ENCODE assay signal across 9 mouse cellular contexts in the genomic region with DNA sequence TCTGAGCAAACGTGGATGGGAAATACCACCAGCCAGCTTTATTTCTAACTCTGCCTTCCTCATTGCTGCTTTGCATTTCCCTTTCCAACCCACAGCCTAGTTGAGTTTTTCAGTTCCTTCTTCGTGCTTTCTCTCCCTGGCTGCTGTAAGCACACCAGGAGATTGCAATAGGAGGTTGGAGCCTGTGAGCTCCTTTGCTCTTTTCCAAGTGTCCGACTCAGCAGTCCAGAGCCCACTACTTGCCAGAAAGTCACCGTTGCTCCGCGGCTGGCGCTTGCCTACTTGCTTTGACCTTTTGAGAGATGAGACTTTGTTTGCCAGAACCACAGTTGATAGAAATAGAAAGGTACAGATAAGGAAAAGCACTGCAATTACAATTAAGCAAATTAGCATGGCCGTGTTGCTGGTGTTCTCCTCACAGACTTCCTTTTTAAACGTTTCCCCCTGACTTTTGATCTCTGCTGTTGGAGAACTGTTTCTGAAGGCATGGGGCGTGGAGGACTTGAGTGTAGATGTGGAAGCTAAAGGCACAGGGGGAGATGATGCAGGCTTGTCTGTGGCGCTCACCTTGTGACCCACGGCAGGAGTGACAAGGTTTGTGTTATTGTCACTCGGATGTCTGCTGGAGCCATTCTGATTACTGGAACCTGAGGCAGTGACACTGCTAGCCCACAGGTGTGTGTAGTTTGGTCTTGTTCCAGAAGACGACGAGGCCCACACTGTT. TPM values are rescaled to one million over a fixed set of nuclear protein-coding genes. Genes with fewer than 3 reads are reported as not detected.
DNase-seq lines count a peak whose midpoint lies in the region; TF ChIP-seq lines count a peak whose summit lies in the region.
"Had no signal": no experiment of that assay in that cellular context is flagged by ENCODE, and none has a peak within 500 bp of the region (broad histone marks: within the 10 kb centered on the region; RNA-seq: fewer than 3 reads in every experiment).

No protein-coding gene starts in this region.

- H3K27me3 ChIP-seq in megakaryocyte, embryonic 14.5 days (replicated peaks), result no peaks in the 10 kb centered on the region
- H3K27me3 ChIP-seq: midbrain, embryonic 12.5 days had no signal

- no peak for TF ChIP-seq CTCF in layer of hippocampus, adult 2 months (conservative IDR thresholded peaks at IDR 0.05)
- TF ChIP-seq CTCF in bone marrow, adult 2 months (IDR thresholded peaks at IDR 0.05; ENCODE audit: control insufficient read depth, insufficient read depth, low read length), result no peak

- DNase-seq in layer of hippocampus, adult 2 months (ENCODE audit: low spot score in 2 of 2), result no peak
- no peak for DNase-seq in layer of hippocampus, adult 8-10 months (ENCODE audit: low spot score in 2 of 2)
- DNase-seq in heart, postnatal 10 days, result peak; percentile 39 to 45
- no peak for DNase-seq in cerebellum, adult 18-20 months
- no peak for DNase-seq in adipocyte (ENCODE audit: low spot score)
- DNase-seq in ovary, adult 18-20 months (ENCODE audit: low spot score), result no peak

- TF ChIP-seq POLR2A in bone marrow, adult 2 months (IDR thresholded peaks at IDR 0.05; ENCODE audit: borderline replicate concordance, control insufficient read depth, low read depth, low read length), result no peak

- H3K4me3 ChIP-seq in layer of hippocampus, adult 2 months, result no peak overlapping the region
- H3K4me3 ChIP-seq in bone marrow, adult 2 months (replicated peaks; ENCODE audit: control insufficient read depth, low read depth, low read length), result peak overlapping the region; percentile 33
- H3K4me3 ChIP-seq in megakaryocyte, embryonic 14.5 days (replicated peaks), result peak overlapping the region; percentile 74
- H3K4me3 ChIP-seq: midbrain, embryonic 12.5 days had no signal

- H3K36me3 ChIP-seq in megakaryocyte, embryonic 14.5 days (replicated peaks; ENCODE audit: low read length), result peaks cover 14% of the 10 kb centered on the region

- H3K9me3 ChIP-seq in megakaryocyte, embryonic 14.5 days, result no peaks in the 10 kb centered on the region
- H3K9me3 ChIP-seq: midbrain, embryonic 12.5 days had no signal

- peak overlapping the region; percentile 43 for H3K27ac ChIP-seq in layer of hippocampus, adult 2 months
- H3K27ac ChIP-seq in bone marrow, adult 2 months (ENCODE audit: control insufficient read depth, insufficient read depth, low read depth, low read length, poor library complexity), result peak overlapping the region; percentile 91
- H3K27ac ChIP-seq: midbrain, embryonic 12.5 days had no signal

- intact Hi-C loops in heart, postnatal 10 days (cut with DNase I), result no loop called here

- WGBS in bone marrow, adult 2 months, result 20% methylated on average over 15 of the region's 15 CpGs

- peaks cover 13% of the 10 kb centered on the region for H3K4me1 ChIP-seq in bone marrow, adult 2 months (ENCODE audit: control insufficient read depth, insufficient read depth, low read length)
- H3K4me1 ChIP-seq in megakaryocyte, embryonic 14.5 days, result peaks cover 84% of the 10 kb centered on the region
- H3K4me1 ChIP-seq: midbrain, embryonic 12.5 days had no signal

RNA-seq across cellular contexts. Expression of a gene that starts 3.2 kb away (rescaled TPM):
- total RNA-seq in layer of hippocampus, adult 2 months (2021), result not detected
- total RNA-seq in layer of hippocampus, adult 8-10 months (2022), result under 1 TPM in 3 of 4 experiments, not detected in 1; 0.19 to 0.30 (median 0.29) TPM
- polyA plus RNA-seq in bone marrow, adult 2 months (2011; ENCODE audit: insufficient read depth, insufficient read length, low replicate concordance, missing spikeins), result 3.6 and 12.0 TPM in 2 replicates
- under 1 TPM; 0.10 TPM for total RNA-seq in heart, postnatal 10 days (2021)
- polyA plus RNA-seq in megakaryocyte, embryonic 14.5 days (2012; ENCODE audit: insufficient read depth, low replicate concordance), result 0.41 TPM in 1 of 2 replicates, not detected in the other

RNA-seq across cellular contexts. Expression of a gene that starts 3.2 kb away (rescaled TPM):
- total RNA-seq in layer of hippocampus, adult 2 months (2021), result 10 to 100 TPM; 17.3 to 21.2 TPM
- total RNA-seq in layer of hippocampus, adult 8-10 months (2022), result 10 to 100 TPM; 32.6 to 44.4 (median 40.0) TPM
- polyA plus RNA-seq in bone marrow, adult 2 months (2011; ENCODE audit: insufficient read depth, insufficient read length, low replicate concordance, missing spikeins), result 5.4 and 13.1 TPM in 2 replicates
- 1 to 10 TPM in 1 of 2 experiments, under 1 TPM in 1; 0.81 to 2.0 TPM for total RNA-seq in heart, postnatal 10 days (2021)
- 2.0 TPM in 1 of 2 replicates, not detected in the other for polyA plus RNA-seq in megakaryocyte, embryonic 14.5 days (2012; ENCODE audit: insufficient read depth, low replicate concordance)

RNA-seq across cellular contexts. Expression of a gene that starts 3.6 kb away (rescaled TPM):
- under 1 TPM; 0.37 to 0.38 TPM for total RNA-seq in layer of hippocampus, adult 2 months (2021)
- 1 to 10 TPM in 3 of 4 experiments, under 1 TPM in 1; 0.68 to 3.7 (median 1.8) TPM for total RNA-seq in layer of hippocampus, adult 8-10 months (2022)
- 28.7 and 78.8 TPM in 2 replicates for polyA plus RNA-seq in bone marrow, adult 2 months (2011; ENCODE audit: insufficient read depth, insufficient read length, low replicate concordance, missing spikeins)
- 1 to 10 TPM in 1 of 2 experiments, under 1 TPM in 1; 0.77 to 1.2 TPM for total RNA-seq in heart, postnatal 10 days (2021)
- 5.5 and 13.5 TPM in 2 replicates for polyA plus RNA-seq in megakaryocyte, embryonic 14.5 days (2012; ENCODE audit: insufficient read depth, low replicate concordance)

RNA-seq across cellular contexts. Expression of a gene that starts 23.3 kb away (rescaled TPM):
- 10 to 100 TPM; 86.0 to 89.5 TPM for total RNA-seq in layer of hippocampus, adult 2 months (2021)
- total RNA-seq in layer of hippocampus, adult 8-10 months (2022), result 10 to 100 TPM; 80.6 to 97.9 (median 89.5) TPM
- polyA plus RNA-seq in bone marrow, adult 2 months (2011; ENCODE audit: insufficient read depth, insufficient read length, low replicate concordance, missing spikeins), result 0.43 and 1.6 TPM in 2 replicates
- total RNA-seq in heart, postnatal 10 days (2021), result not detected
- polyA plus RNA-seq in megakaryocyte, embryonic 14.5 days (2012; ENCODE audit: insufficient read depth, low replicate concordance), result not detected in 2 replicates

Comparison
In these comparisons a context has a peak if more than half of its experiments do, and no peak if none do; other contexts are left out.
1. DNase-seq: peak in heart, postnatal 10 days (2 of 2); none in layer of hippocampus, adult 2 months (0 of 2), layer of hippocampus, adult 8-10 months (0 of 2), cerebellum, adult 18-20 months (0 of 2), adipocyte (single experiment) and ovary, adult 18-20 months (single experiment).
2. RNA of a gene that starts 3.2 kb away (total RNA-seq): 32.6 to 44.4 TPM in layer of hippocampus, adult 8-10 months and 17.3 to 21.2 TPM in layer of hippocampus, adult 2 months; 0.81 to 2.0 TPM in heart, postnatal 10 days; every median in the first group is over 4 times any median in the second.